Mouse (Mus musculus): ENCODE measurements around the gene R3hdm2. TPM values are rescaled to one million over a fixed set of nuclear protein-coding genes. Genes with fewer than 3 reads are reported as not detected.

Gene R3hdm2
- polyA plus RNA-seq, 1 experiment from 2014 or later, result 33.3 TPM

DNA sequence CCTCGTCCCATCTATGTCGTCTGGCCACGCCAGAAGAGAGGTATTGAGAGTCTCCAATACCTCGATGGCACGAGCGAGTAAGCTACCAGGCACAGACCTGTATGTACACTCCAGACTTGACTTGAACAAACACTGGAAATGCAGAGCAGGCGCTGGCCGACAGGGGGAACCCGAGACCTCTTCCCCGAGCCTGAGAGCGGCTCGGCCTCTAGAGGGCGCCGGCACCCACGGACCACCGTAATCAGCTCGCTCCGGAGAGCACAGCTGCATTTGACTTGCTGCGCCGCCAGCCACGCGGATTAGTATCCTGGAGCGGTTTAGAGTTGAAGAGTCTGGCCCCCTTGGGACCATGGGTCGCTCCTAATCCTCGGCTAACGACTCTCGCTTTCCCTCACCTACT is 132.7 kb downstream of the R3hdm2 start:
- peak; percentile 96 for DNase-seq (ENCODE audit: low spot score)
- under 1% methylated on average over 27 of the region's 27 CpGs for WGBS
- H3K4me1 ChIP-seq, result peaks cover 97% of the 10 kb centered on the region
- no peaks in the 10 kb centered on the region for H3K9me3 ChIP-seq
- peak overlapping the region; percentile 63 for H3K4me3 ChIP-seq
- H3K27me3 ChIP-seq (ENCODE audit: insufficient read depth, poor library complexity, severe bottlenecking), result peaks cover 95% of the 10 kb centered on the region
- peak overlapping the region; percentile 49 for H3K27ac ChIP-seq
- peaks cover 10% of the 10 kb centered on the region for H3K36me3 ChIP-seq

GRCm38 (mm10) chr10:127513501-127514091 is 133.5 kb downstream of the R3hdm2 start:
- 1% methylated on average over 16 of the region's 16 CpGs for WGBS
- peaks cover 91% of the 10 kb centered on the region for H3K4me1 ChIP-seq
- peak overlapping the region; percentile 63 for H3K4me3 ChIP-seq
- peaks cover 96% of the 10 kb centered on the region for H3K27me3 ChIP-seq (ENCODE audit: insufficient read depth, poor library complexity, severe bottlenecking)
- H3K36me3 ChIP-seq, result peaks cover 18% of the 10 kb centered on the region
- peak overlapping the region; percentile 49; the same call in 1 of the 2 replicates for H3K27ac ChIP-seq
- no peaks in the 10 kb centered on the region for H3K9me3 ChIP-seq
- no peak for DNase-seq (ENCODE audit: low spot score)

GRCm38 (mm10) chr10:127514111-127514698 is 134.1 kb downstream of the R3hdm2 start:
- peaks cover 97% of the 10 kb centered on the region for H3K27me3 ChIP-seq (ENCODE audit: insufficient read depth, poor library complexity, severe bottlenecking)
- peaks cover 24% of the 10 kb centered on the region for H3K36me3 ChIP-seq
- H3K9me3 ChIP-seq, result no peaks in the 10 kb centered on the region
- 8% methylated on average over 13 of the region's 13 CpGs for WGBS
- H3K4me3 ChIP-seq, result peak overlapping the region; percentile 63
- DNase-seq (ENCODE audit: low spot score), result no peak
- H3K4me1 ChIP-seq, result peaks cover 85% of the 10 kb centered on the region
- H3K27ac ChIP-seq, result no peak overlapping the region

- Histone ChIP-seq H3K36me3 (peaks cover 30% of the 10 kb centered on the region), H3K9me3 (no peaks in the 10 kb centered on the region), H3K4me1 (peaks cover 79% of the 10 kb centered on the region), H3K4me3 (peak within 1 kb of the TSS; percentile 63), H3K27me3 (ENCODE audit: insufficient read depth, poor library complexity, severe bottlenecking) (peaks cover 94% of the 10 kb centered on the region), H3K27ac (peak within 1 kb of the TSS; percentile 75)
- 7% methylated on average over 6 of the region's 6 CpGs for WGBS
- no peak for DNase-seq (ENCODE audit: low spot score)
Observed at GRCm38 (mm10) chr10:127514764-127515163, 134.6 kb downstream of the R3hdm2 start, which contains the start of gene Ndufa4l2. TSS of gene Ndufa4l2 (plus strand) at chr10:127514967.

- no peak for DNase-seq (ENCODE audit: low spot score)
- H3K27me3 ChIP-seq (ENCODE audit: insufficient read depth, poor library complexity, severe bottlenecking), result peaks cover 87% of the 10 kb centered on the region
- 36% methylated on average over 9 of the region's 9 CpGs for whole genome bisulfite sequencing
- peaks cover 76% of the 10 kb centered on the region for H3K4me1 ChIP-seq
- H3K36me3 ChIP-seq, result peaks cover 36% of the 10 kb centered on the region
- peak overlapping the region; percentile 75 for H3K27ac ChIP-seq
- no peaks in the 10 kb centered on the region for H3K9me3 ChIP-seq
- H3K4me3 ChIP-seq, result peak overlapping the region; percentile 49; the same call in 1 of the 2 replicates
Observed at GRCm38 (mm10) chr10:127515271-127515982, 135.3 kb downstream of the R3hdm2 start.

DNA sequence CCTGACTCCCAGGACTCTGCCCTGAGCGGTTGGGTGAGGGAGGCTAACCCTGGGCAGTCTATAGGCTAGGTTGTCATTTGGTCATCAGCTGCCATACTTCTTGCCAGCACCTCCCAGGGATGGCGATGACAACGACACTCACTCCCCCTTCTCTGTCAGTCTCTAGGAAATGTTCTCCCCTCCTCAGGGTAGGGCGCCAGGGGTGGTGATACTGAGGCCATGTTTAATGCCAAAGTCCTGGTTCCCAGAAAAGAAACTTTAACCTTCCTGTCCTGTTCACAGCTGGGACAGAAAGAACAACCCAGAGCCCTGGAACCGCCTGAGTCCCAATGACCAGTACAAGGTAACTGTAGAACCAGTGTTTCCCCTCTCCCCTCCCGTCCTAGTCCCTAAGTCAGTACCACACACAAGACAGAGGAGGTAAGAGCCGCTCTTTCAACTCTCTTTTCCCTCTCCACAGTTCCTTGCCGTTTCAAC is 135.9 kb downstream of the R3hdm2 start:
- no peaks in the 10 kb centered on the region for H3K9me3 ChIP-seq
- DNase-seq (ENCODE audit: low spot score), result no peak
- peak overlapping the region; percentile 49 for H3K4me3 ChIP-seq
- 18% methylated on average over 8 of the region's 8 CpGs for WGBS
- peaks cover 40% of the 10 kb centered on the region for H3K36me3 ChIP-seq
- peaks cover 81% of the 10 kb centered on the region for H3K27me3 ChIP-seq (ENCODE audit: insufficient read depth, poor library complexity, severe bottlenecking)
- peaks cover 76% of the 10 kb centered on the region for H3K4me1 ChIP-seq
- peak overlapping the region; percentile 75 for H3K27ac ChIP-seq

- Histone ChIP-seq H3K27ac (peak overlapping the region; percentile 75), H3K27me3 (ENCODE audit: insufficient read depth, poor library complexity, severe bottlenecking) (peaks cover 74% of the 10 kb centered on the region)
Observed at GRCm38 (mm10) chr10:127516576-127517260, 136.6 kb downstream of the R3hdm2 start.

GRCm38 (mm10) chr10:127517941-127518340 is 137.8 kb downstream of the R3hdm2 start:
- DNase-seq (ENCODE audit: low spot score), result no peak
- H3K27ac ChIP-seq, result no peak overlapping the region
- peaks cover 69% of the 10 kb centered on the region for H3K4me1 ChIP-seq
- peaks cover 40% of the 10 kb centered on the region for H3K36me3 ChIP-seq
- no peaks in the 10 kb centered on the region for H3K9me3 ChIP-seq
- no peak overlapping the region for H3K4me3 ChIP-seq
- peaks cover 67% of the 10 kb centered on the region for H3K27me3 ChIP-seq (ENCODE audit: insufficient read depth, poor library complexity, severe bottlenecking)
- 87% methylated on average over 22 of the region's 22 CpGs for WGBS

More at GRCm38 (mm10) chr10:127516576-127517260, 136.6 kb downstream of the R3hdm2 start:
- DNase-seq (ENCODE audit: low spot score), result no peak
- Histone ChIP-seq H3K9me3 (no peaks in the 10 kb centered on the region), H3K36me3 (peaks cover 40% of the 10 kb centered on the region), H3K4me1 (peaks cover 76% of the 10 kb centered on the region), H3K4me3 (peak overlapping the region; percentile 49)
- 5% methylated on average over 30 of the region's 30 CpGs for WGBS

GRCm38 (mm10) chr10:127519041-127519701 is 139.0 kb downstream of the R3hdm2 start:
- Histone ChIP-seq H3K27ac (no peak overlapping the region), H3K36me3 (peaks cover 40% of the 10 kb centered on the region), H3K27me3 (ENCODE audit: insufficient read depth, poor library complexity, severe bottlenecking) (peaks cover 66% of the 10 kb centered on the region), H3K9me3 (no peaks in the 10 kb centered on the region), H3K4me3 (no peak overlapping the region), H3K4me1 (peaks cover 56% of the 10 kb centered on the region)
- WGBS, result 92% methylated on average over 26 of the region's 26 CpGs
- no peak for DNase-seq (ENCODE audit: low spot score)

- no peaks in the 10 kb centered on the region for H3K9me3 ChIP-seq
- peaks cover 55% of the 10 kb centered on the region for H3K4me1 ChIP-seq
- H3K27ac ChIP-seq, result no peak overlapping the region
- peaks cover 40% of the 10 kb centered on the region for H3K36me3 ChIP-seq
- peaks cover 66% of the 10 kb centered on the region for H3K27me3 ChIP-seq (ENCODE audit: insufficient read depth, poor library complexity, severe bottlenecking)
- no peak for DNase-seq (ENCODE audit: low spot score)
- 92% methylated on average over 37 of the region's 37 CpGs for WGBS
- H3K4me3 ChIP-seq, result no peak overlapping the region
Observed at GRCm38 (mm10) chr10:127519903-127520713, 140.0 kb downstream of the R3hdm2 start.

- WGBS, result 76% methylated on average over 20 of the region's 20 CpGs
- no peaks in the 10 kb centered on the region for H3K9me3 ChIP-seq
- peaks cover 50% of the 10 kb centered on the region for H3K4me1 ChIP-seq
- peaks cover 66% of the 10 kb centered on the region for H3K27me3 ChIP-seq (ENCODE audit: insufficient read depth, poor library complexity, severe bottlenecking)
- peak overlapping the region; percentile 74 for H3K4me3 ChIP-seq
- no peak for DNase-seq (ENCODE audit: low spot score)
- H3K36me3 ChIP-seq, result peaks cover 40% of the 10 kb centered on the region
- H3K27ac ChIP-seq, result peak overlapping the region; percentile 85; the same call in 1 of the 2 replicates
Observed at GRCm38 (mm10) chr10:127520714-127521357, 140.7 kb downstream of the R3hdm2 start.

Measured in heart, embryonic 10.5 days (tissue).